Mouse (Mus musculus): ENCODE data around the gene Ctsz.

DNA sequence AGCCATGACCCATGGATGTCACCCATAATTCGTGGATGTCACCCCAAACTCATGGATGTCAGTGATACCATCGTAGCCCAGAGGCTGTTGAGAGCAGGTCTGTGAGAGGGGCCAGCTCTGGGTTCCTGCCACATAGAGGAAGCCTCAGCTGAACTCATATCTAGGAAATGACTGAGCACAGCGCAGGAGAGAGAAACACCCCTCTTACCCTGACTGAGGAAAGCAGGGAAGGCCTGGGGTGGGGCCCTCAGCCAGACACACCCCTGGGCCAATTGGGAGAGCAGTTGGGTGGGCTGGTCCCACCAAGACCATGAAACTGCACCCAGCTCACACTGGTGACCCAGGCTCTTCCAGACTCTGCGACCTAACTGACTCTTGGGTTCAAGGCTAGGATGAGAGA is 11.5 kb upstream of the Ctsz start, which contains the start of gene Tubb1:
- TF ChIP-seq CTCF (IDR thresholded peaks at IDR 0.05; ENCODE audit: low read depth) (no peak), EP300 (IDR thresholded peaks at IDR 0.05; ENCODE audit: low read depth) (no peak)

Measured in liver, postnatal 0 days (tissue).